Mouse (Mus musculus) naive thymus-derived CD4-positive, alpha-beta T cell, adult 2 months (primary cell): ENCODE measurements around the gene 1110032F04Rik.

ENCODE experiments used
- DNase-seq: peaks from one replicate; pipeline ENCODE4 v3.0.0-alpha.2; 2011; ENCODE audit warnings: low read depth

Gene 1110032F04Rik

DNA sequence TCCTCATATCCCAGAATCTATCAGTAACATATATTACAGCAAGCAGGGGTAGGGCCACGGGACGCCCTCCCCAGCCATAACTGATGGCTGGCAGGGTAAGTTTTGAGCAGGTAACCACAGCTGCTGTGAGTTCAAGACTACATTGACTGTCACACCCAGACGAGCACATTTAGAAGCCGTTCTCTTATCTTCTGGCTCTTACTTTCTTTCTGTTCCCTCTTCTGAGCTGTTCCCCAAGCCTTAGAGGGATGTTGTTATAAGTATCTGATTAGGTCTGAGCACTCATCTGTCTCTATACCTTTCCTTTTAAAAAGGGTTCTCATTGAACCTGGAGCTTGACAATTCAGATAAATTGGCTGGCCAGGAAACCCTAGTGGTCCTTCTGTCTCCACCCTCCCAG is 38.1 kb downstream of the 1110032F04Rik start:
- DNase-seq = no peak
